Mouse (Mus musculus) cerebellum, postnatal 4 days (tissue): ENCODE data around the gene Pnmal2.
A peak's percentile ranks its signal among the peaks of the same experiment; 100 is the strongest.
"Not testable (repeated sequence)": the region's sequence is repeated elsewhere in the genome, so short reads cannot be mapped to it uniquely, and the experiment has no call there.

ENCODE experiments used
- DNase-seq, 2 experiments: peaks; one replicate each; pipeline ENCODE4 v3.0.0; 2022; ENCODE audit warnings: low spot score in 2 of 2, mixed read lengths in 1 of 2

The Pnmal2 gene

GRCm38 (mm10) chr7:16940292-16940691 lies 4.2 kb upstream of the Pnmal2 start:
- DNase-seq = no peak

- DNase-seq = no peak
These were observed 1.6 kb upstream of the Pnmal2 start for GRCm38 (mm10) chr7:16942861-16943260.

DNA sequence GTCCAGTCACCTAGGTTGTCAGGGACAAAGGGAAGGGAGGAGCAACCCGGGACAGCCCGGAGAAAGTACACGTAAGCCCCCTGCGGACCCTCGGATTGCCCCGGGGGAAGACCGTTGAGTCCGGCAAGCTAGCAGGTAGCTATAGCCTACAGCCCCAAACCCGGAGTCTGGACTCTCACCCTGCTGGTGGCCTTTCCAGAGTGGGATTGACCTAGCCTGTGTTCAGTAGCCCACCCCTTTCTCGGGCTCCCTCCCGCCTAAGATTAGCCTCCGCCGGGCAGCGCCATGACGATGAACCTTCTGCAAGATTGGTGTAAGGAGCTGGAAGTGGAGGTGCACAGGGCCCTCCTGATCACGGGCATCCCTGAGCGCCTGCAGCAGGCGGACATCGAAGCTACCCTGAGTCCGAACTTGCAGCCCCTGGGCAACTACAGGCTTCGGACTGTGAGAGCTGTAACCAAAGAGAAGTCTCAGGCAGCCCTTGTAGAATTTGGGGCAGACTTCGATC lies 380 bp downstream of the Pnmal2 start:
- no peak for DNase-seq

GRCm38 (mm10) chr7:16945419-16945818 lies 937 bp downstream of the Pnmal2 start:
- DNase-seq = peak in 1 of 2 experiments; percentile 46

DNA sequence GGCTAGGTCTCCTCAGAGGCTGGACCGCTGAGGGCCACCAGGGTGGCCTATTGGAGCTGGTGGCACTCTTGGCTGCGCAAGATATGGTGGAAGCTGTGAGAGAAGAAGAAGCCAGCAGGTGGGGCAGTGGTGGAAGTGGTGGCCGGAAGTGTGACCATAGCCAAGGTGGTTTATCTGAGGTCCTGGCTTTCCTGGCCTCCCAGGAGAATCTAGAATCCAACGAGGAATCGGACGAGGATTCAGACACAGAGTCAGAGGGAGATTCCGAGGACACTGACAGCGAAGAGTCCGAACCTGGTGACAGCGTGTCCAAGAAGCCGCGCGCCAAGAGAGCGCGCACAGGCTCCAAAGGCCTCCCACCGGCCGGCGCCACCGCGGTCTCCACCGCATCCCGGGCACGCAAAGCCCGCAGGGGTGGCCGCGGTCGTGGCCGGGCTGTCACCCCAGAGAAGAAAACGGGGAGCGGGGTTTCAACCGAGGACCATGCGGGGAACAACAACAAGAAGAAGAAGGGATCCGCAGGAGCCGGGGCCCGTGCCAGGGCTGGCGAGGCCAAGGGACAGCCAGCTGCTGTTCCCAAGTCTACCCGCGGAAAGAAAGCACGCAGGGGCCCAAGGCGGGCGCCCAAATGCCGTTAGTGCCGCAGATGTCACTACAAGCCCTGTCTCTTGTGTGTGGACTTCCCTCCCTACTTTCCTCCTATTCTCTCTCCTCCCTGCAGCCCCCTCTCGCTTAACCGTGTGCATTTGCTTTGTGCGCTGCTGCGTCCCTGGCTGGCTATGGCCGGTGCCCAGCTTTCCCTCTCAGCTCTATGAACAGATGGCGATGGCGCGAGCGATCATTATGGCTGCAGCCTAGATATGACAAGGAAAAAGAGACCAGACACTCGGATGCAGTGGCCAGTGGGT lies 2.2 kb downstream of the Pnmal2 start:
- peak in 1 of 2 experiments; percentile 68 for DNase-seq

DNA sequence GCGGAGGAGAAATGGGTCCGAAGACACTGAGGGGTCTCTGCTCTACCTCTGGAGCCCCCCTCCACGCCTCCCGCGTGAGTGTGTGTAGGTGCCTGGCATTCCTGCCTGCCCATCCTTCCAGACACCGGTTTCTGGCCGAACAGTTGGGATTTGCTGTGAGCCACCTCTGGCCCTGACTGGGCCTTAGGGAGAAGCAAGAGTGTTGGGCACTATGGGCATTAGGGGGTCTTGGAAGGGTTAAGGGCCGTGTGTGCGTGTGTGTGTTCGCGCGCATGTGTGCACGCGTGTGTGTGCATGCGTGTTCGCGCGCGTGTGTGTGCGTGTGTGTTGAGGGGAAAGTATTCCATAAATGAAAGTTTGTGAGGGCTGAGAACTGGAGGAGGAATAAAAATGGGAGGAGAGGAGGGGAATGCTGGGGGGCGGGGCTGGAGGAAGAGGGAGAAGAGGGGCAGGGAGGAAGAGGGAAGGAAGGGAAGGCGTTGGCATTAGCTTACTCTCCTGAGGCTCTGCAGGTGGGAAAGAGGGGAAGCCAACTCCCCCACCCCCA lies 2.9 kb downstream of the Pnmal2 start:
- no peak for DNase-seq

GRCm38 (mm10) chr7:16947959-16948361 lies 3.5 kb downstream of the Pnmal2 start:
- DNase-seq = peak in 1 of 2 experiments; percentile 72

- no peak for DNase-seq
These were observed 4.5 kb downstream of the Pnmal2 start for GRCm38 (mm10) chr7:16948923-16949458.

- peak; percentile 72 to 89 for DNase-seq
These were observed 5.7 kb downstream of the Pnmal2 start for GRCm38 (mm10) chr7:16949908-16950841.

GRCm38 (mm10) chr7:16950861-16951635 lies 6.6 kb downstream of the Pnmal2 start:
- DNase-seq = peak; percentile 86 to 87

GRCm38 (mm10) chr7:16953776-16954175 lies 9.3 kb downstream of the Pnmal2 start:
- DNase-seq = not testable (repeated sequence)

DNA sequence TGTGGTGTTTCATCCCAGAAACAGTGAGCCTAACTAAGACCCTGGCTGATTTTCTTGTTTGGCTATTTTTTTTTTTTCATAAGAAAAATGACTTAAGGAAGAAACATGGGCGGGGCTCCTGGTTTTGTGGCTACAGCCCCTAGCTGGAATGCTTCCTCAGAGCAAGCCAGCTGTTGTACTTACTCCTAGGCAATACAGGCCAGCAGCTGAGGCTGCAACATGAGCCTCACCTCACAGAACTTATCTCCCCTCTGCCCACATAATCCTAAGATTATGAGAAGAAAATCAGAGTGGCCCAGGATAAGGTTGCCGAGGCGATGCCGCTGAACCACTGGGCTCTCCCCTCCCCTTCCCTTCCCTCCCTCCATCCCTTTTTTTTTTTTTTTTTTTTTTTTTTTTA lies 11.2 kb downstream of the Pnmal2 start:
- no peak for DNase-seq

- no peak for DNase-seq
These were observed 12.2 kb downstream of the Pnmal2 start for GRCm38 (mm10) chr7:16956410-16957265.

DNA sequence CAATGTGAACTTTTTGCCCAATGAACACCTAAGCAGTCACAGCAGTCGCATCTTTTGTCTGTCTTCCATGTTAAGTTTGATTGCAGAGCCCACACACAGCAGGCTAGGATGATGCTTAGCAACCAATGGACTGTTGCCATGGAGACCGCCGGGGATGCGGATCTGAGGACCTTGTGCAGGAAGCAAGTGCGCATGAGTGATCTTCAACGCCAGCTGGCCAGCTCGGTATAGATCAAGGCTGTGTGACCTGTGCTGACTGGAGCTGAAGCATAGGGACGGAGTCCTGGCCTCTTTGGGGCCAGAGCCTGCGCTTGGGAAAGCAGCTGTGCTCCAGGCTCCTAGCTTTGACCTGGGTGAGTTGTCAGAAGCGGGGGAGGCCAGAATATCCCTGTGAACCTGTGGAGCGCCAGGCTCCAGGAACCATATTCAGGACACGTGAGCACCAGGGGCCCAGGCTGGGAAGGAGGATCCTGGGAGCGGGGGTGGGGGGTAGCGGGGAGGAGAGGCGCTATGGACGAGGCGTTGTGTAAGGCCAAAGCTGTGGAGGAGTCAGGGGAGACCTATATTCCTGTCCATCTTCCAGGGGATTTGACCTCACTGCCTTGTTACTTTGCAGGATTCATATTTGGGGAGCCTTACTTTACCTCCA lies 15.2 kb downstream of the Pnmal2 start, which contains the start of gene Pnmal1:
Gene Pnmal1 (plus strand): TSS at position 141 of the 649 bp plus-strand sequence.
- peak; percentile 76 to 90 for DNase-seq

GRCm38 (mm10) chr7:16961678-16962077 lies 17.2 kb downstream of the Pnmal2 start:
- DNase-seq = no peak

- no peak for DNase-seq
These were observed 23.9 kb downstream of the Pnmal2 start for GRCm38 (mm10) chr7:16968414-16968813.

- DNase-seq = no peak
These were observed 26.7 kb downstream of the Pnmal2 start for GRCm38 (mm10) chr7:16971160-16971559.

GRCm38 (mm10) chr7:16974018-16974417 lies 29.5 kb downstream of the Pnmal2 start:
- peak in 1 of 2 experiments; percentile 34 for DNase-seq

- no peak for DNase-seq
These were observed 31.8 kb downstream of the Pnmal2 start for GRCm38 (mm10) chr7:16976298-16976697.
